Mouse (Mus musculus) E14TG2a.4 (cell line): ENCODE data around the gene Atg7.

Source experiments
- CTCF ChIP-seq: conservative IDR thresholded peaks from 2 replicates; pipeline ENCODE4 v1.5.1; 2014; ENCODE audit warnings: low read length
- POU5F1 ChIP-seq: IDR thresholded peaks from 2 replicates; pipeline ENCODE4 v1.6.1; 2014; ENCODE audit warnings: low read length, borderline replicate concordance

- TF ChIP-seq CTCF (no peak), POU5F1 (no peak)
Observed at GRCm38 (mm10) chr6:114790084-114790483, 147.2 kb downstream of the Atg7 start.
